Mouse (Mus musculus): ENCODE measurements at regions not wholly inside any gene's neighbourhood (a gene's known extent, or its start where the extent isn't known, plus 50 kb on each side); places are given as distances from the start of the nearest gene placed in this dataset.

- TF ChIP-seq POLR2A (IDR thresholded peaks at IDR 0.05; ENCODE audit: low read depth, low read length) (no peak), CTCF (conservative IDR thresholded peaks at IDR 0.05; ENCODE audit: insufficient read depth, insufficient read length, low read depth, low read length) (no peak)
These were observed 180.5 kb upstream of the Prdm1 start for GRCm38 (mm10) chr10:44708830-44709229.

Measured in kidney, adult 2 months (tissue).